ENCODE assay signal across 8 mouse cellular contexts in the genomic region with DNA sequence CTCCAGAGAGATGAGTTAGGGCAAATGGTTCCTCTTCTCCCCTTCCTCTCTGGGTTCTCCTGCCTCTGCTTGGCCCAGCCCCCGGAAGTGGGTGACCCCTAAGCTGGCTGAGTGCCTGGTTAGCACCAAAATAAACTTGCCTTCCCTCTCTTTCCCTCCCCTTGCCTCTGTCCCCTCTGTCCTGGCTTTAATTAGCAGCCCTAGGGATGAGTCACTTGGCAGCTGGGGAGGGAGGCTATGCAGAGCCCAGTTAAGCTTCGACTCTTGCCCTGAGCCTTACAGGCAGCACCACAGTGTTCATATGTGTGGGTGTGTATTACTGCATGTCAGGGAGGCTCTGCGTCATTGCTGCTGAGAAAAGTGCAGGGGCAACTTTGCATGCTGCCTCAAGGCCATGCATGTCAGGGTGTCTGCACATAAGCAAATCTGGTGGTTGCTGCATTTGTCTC. TPM values are rescaled to one million over a fixed set of nuclear protein-coding genes. Genes with fewer than 3 reads are reported as not detected.
A peak's percentile ranks its signal among the peaks of the same experiment; 100 is the strongest.
DNase-seq lines count a peak whose midpoint lies in the region; ATAC-seq lines count a peak whose summit lies in the region.

No protein-coding gene starts in this region.

- H3K9me3 ChIP-seq in hindbrain, embryonic 14.5 days (ENCODE audit: control insufficient read depth, low read length) = no peaks in the 10 kb centered on the region
- H3K9me3 ChIP-seq in hindbrain, embryonic 13.5 days = no peaks in the 10 kb centered on the region
- no peaks in the 10 kb centered on the region for H3K9me3 ChIP-seq in megakaryocyte, embryonic 14.5 days
- no peaks in the 10 kb centered on the region for H3K9me3 ChIP-seq in forebrain, embryonic 14.5 days (replicated peaks; ENCODE audit: control insufficient read depth, low read length)

- ATAC-seq in hindbrain, embryonic 14.5 days (ENCODE audit: low FRiP score) = peak; percentile 46; the same call in 1 of the 2 replicates
- no peak for ATAC-seq in hindbrain, embryonic 13.5 days (ENCODE audit: low FRiP score)
- ATAC-seq in forebrain, embryonic 14.5 days = no peak

- H3K36me3 ChIP-seq in hindbrain, embryonic 14.5 days (replicated peaks; ENCODE audit: control insufficient read depth, insufficient read depth) = no peaks in the 10 kb centered on the region
- H3K36me3 ChIP-seq in hindbrain, embryonic 13.5 days = no peaks in the 10 kb centered on the region
- H3K36me3 ChIP-seq in megakaryocyte, embryonic 14.5 days (replicated peaks; ENCODE audit: low read length) = no peaks in the 10 kb centered on the region
- H3K36me3 ChIP-seq in forebrain, embryonic 14.5 days (ENCODE audit: control insufficient read depth, insufficient read depth, low read length) = no peaks in the 10 kb centered on the region

- 0 out of 2 replicates have a peak overlapping the region, but pooled peaks have one; percentile 14 for H3K27ac ChIP-seq in hindbrain, embryonic 14.5 days
- H3K27ac ChIP-seq in hindbrain, embryonic 13.5 days = no peak overlapping the region
- H3K27ac ChIP-seq in forebrain, embryonic 14.5 days (ENCODE audit: low read depth, low read length) = no peak overlapping the region

- DNase-seq in hindbrain, embryonic 14.5 days (ENCODE audit: low spot score) = no peak
- peak; percentile 21 to 35 for DNase-seq in B cell, adult 2 months
- DNase-seq in cerebellum, adult 9-10 months = peak; percentile 60
- peak; percentile 80 for DNase-seq in heart, adult 8-10 months (ENCODE audit: low spot score)
- peak; percentile 53 to 71 for DNase-seq in kidney, postnatal 25 days
- no peak for DNase-seq in forebrain, embryonic 14.5 days (ENCODE audit: low spot score)

- no peak overlapping the region for H3K4me3 ChIP-seq in hindbrain, embryonic 14.5 days (replicated peaks; ENCODE audit: low read length)
- no peak overlapping the region for H3K4me3 ChIP-seq in hindbrain, embryonic 13.5 days
- peak overlapping the region; percentile 84 for H3K4me3 ChIP-seq in megakaryocyte, embryonic 14.5 days (replicated peaks)
- H3K4me3 ChIP-seq in forebrain, embryonic 14.5 days (ENCODE audit: low read depth, low read length) = no peak overlapping the region

- H3K4me2 ChIP-seq in hindbrain, embryonic 14.5 days (replicated peaks) = no peak overlapping the region
- no peak overlapping the region for H3K4me2 ChIP-seq in hindbrain, embryonic 13.5 days
- no peak overlapping the region for H3K4me2 ChIP-seq in forebrain, embryonic 14.5 days (ENCODE audit: low read length)

- WGBS in hindbrain, embryonic 14.5 days = 43% methylated on average over 3 of the region's 3 CpGs
- 44% methylated on average over 3 of the region's 3 CpGs for WGBS in hindbrain, embryonic 13.5 days
- 49% methylated on average over 3 of the region's 3 CpGs for WGBS in forebrain, embryonic 14.5 days

- peaks cover 87% of the 10 kb centered on the region for H3K27me3 ChIP-seq in hindbrain, embryonic 14.5 days (ENCODE audit: control insufficient read depth, insufficient read depth, low read length)
- peaks cover 91% of the 10 kb centered on the region for H3K27me3 ChIP-seq in hindbrain, embryonic 13.5 days
- H3K27me3 ChIP-seq in megakaryocyte, embryonic 14.5 days (replicated peaks) = peaks cover 23% of the 10 kb centered on the region
- 0 out of 2 replicates have a peak, but pooled peaks cover 3% of the 10 kb centered on the region for H3K27me3 ChIP-seq in forebrain, embryonic 14.5 days (replicated peaks; ENCODE audit: control insufficient read depth, insufficient read depth, low read length)

- H3K4me1 ChIP-seq in hindbrain, embryonic 14.5 days (replicated peaks; ENCODE audit: control insufficient read depth, insufficient read depth, low read length) = peaks cover 8% of the 10 kb centered on the region; the same call in 1 of the 2 replicates
- H3K4me1 ChIP-seq in hindbrain, embryonic 13.5 days (replicated peaks) = peaks cover 18% of the 10 kb centered on the region
- peaks cover 67% of the 10 kb centered on the region for H3K4me1 ChIP-seq in megakaryocyte, embryonic 14.5 days
- peaks cover 5% of the 10 kb centered on the region; the same call in 1 of the 2 replicates for H3K4me1 ChIP-seq in forebrain, embryonic 14.5 days (ENCODE audit: control insufficient read depth, insufficient read depth, low read length)

- H3K9ac ChIP-seq in hindbrain, embryonic 14.5 days = no peak overlapping the region
- H3K9ac ChIP-seq in hindbrain, embryonic 13.5 days = no peak overlapping the region
- H3K9ac ChIP-seq in forebrain, embryonic 14.5 days (ENCODE audit: low read length) = no peak overlapping the region

RNA-seq across cellular contexts. Expression of a gene that starts 28.4 kb away (rescaled TPM):
- 8.4 and 9.5 TPM in 2 replicates for polyA plus RNA-seq in hindbrain, embryonic 14.5 days (2014; fragmentation: Nextera tagmentation; extraction: Ambion mirVana)
- 4.4 and 5.6 TPM in 2 replicates for polyA plus RNA-seq in hindbrain, embryonic 13.5 days (2015; fragmentation: Nextera tagmentation; extraction: Ambion mirVana)
- total RNA-seq in heart, adult 8-10 months (2022) = 10 to 100 TPM; 64.3 to 87.0 (median 82.0) TPM
- polyA plus RNA-seq in megakaryocyte, embryonic 14.5 days (2012; ENCODE audit: insufficient read depth, low replicate concordance) = 7.4 and 8.8 TPM in 2 replicates
- 4.6 and 5.5 TPM in 2 replicates for polyA plus RNA-seq in forebrain, embryonic 14.5 days (2014; fragmentation: Nextera tagmentation; extraction: Ambion mirVana)

Comparison
In these comparisons a context has a peak if more than half of its experiments do, and no peak if none do; other contexts are left out.
1. DNase-seq: peak in B cell, adult 2 months (2 of 2), cerebellum, adult 9-10 months (single experiment), heart, adult 8-10 months (single experiment) and kidney, postnatal 25 days (2 of 2); none in hindbrain, embryonic 14.5 days (single experiment) and forebrain, embryonic 14.5 days (single experiment).